Mouse (Mus musculus) midbrain, postnatal 0 days (tissue): Measurements from ENCODE around the gene Gsk3a. TPM values are rescaled to one million over a fixed set of nuclear protein-coding genes. Genes with fewer than 3 reads are reported as not detected.

Experiments used
- ATAC-seq: fragments of 200-750 bp; cut with Nextera tagmentation; 2 replicates; pipeline ENCODE4 v1.8.0; 2017; ENCODE audit warnings: moderate number of reproducible peaks, mild to moderate bottlenecking, moderate TSS enrichment, moderate library complexity; ENCODE audit not compliant: low FRiP score
- DNase-seq: peaks from one replicate; pipeline ENCODE4 v3.0.0-alpha.2; 2015; ENCODE audit warnings: low spot score
- H3K27ac ChIP-seq: fragments of 300-500 bp; sonication (generic); 2 replicates; pipeline ENCODE4 v1.5.1; 2014; ENCODE audit warnings: low read depth, mild to moderate bottlenecking, low read length, mixed read lengths
- H3K27me3 ChIP-seq: fragments of 300-500 bp; sonication (generic); 2 replicates; pipeline ENCODE4 v1.6.1; 2014; ENCODE audit warnings: low read length, control low read depth, mixed read lengths; ENCODE audit not compliant: insufficient read depth
- H3K36me3 ChIP-seq: fragments of 300-500 bp; sonication (generic); 2 replicates; pipeline ENCODE4 v1.6.1; 2014; ENCODE audit warnings: low read length, control low read depth, mixed read lengths; ENCODE audit not compliant: insufficient read depth
- H3K4me1 ChIP-seq: fragments of 300-500 bp; sonication (generic); 2 replicates; pipeline ENCODE4 v1.6.1; 2014; ENCODE audit warnings: mild to moderate bottlenecking, control low read depth, antibody characterized with exemption, low read length, mixed read lengths; ENCODE audit not compliant: insufficient read depth
- H3K4me2 ChIP-seq: fragments of 300-500 bp; sonication (generic); 2 replicates; pipeline ENCODE4 v1.6.1; 2014; ENCODE audit warnings: low read depth, mild to moderate bottlenecking, low read length, mixed read lengths; ENCODE audit not compliant: poor library complexity, severe bottlenecking
- H3K4me3 ChIP-seq: fragments of 300-500 bp; sonication (generic); 2 replicates; pipeline ENCODE4 v1.5.1; 2014; ENCODE audit warnings: low read depth, mild to moderate bottlenecking, low read length, moderate library complexity
- H3K9ac ChIP-seq: fragments of 300-500 bp; sonication (generic); replicated peaks from 2 replicates; pipeline ENCODE4 v1.6.1; 2014; ENCODE audit warnings: mild to moderate bottlenecking, low read length, moderate library complexity, mixed read lengths; ENCODE audit not compliant: poor library complexity, severe bottlenecking
- H3K9me3 ChIP-seq: fragments of 300-500 bp; sonication (generic); 2 replicates; pipeline ENCODE4 v1.6.1; 2016; ENCODE audit warnings: low read length, control low read depth
- CTCF ChIP-seq: IDR thresholded peaks from 2 replicates; pipeline ENCODE4 v1.5.1; 2016; ENCODE audit warnings: antibody characterized with exemption, mild to moderate bottlenecking
- WGBS: fragments of 180-500 bp; shearing (Covaris S2); extraction: QIAGEN DNeasy Blood & Tissue Kit; methylation state at CpG from one replicate; pipeline ENCODE4 v1.1.7; 2014; 5-methylcytosine and 5-hydroxymethylcytosine counted together
- polyA plus RNA-seq: library from polyadenylated mRNA; unstranded; fragments of >200 nt; fragmentation: Nextera tagmentation; extraction: Ambion mirVana; gene quantifications from 2 replicates; pipeline ENCODE4 v1.2.1, GENCODE M21; 2015
- total RNA-seq: library from RNA; depleted of rRNA; stranded (reverse); fragments of >200 nt; gene quantifications from 2 replicates; pipeline ENCODE4 v1.2.3, GENCODE M21; 2014; rRNA removed

The Gsk3a gene
- total RNA-seq (155 and 169 TPM in 2 replicates), polyA plus RNA-seq (20.3 and 20.6 TPM in 2 replicates)

- under 1% methylated on average over 71 of the region's 76 CpGs for WGBS
These were observed at the start of gene Gsk3a for GRCm38 (mm10) chr7:25237249-25238014. Gene Gsk3a, minus strand, starts transcription at chr7:25237851.

GRCm38 (mm10) chr7:25286989-25287388, 49.3 kb upstream of the Gsk3a start:
- DNase-seq (no peak), ATAC-seq (no peak)
- Histone ChIP-seq H3K4me2 (no peak overlapping the region), H3K9ac (no peak overlapping the region), H3K4me3 (no peak overlapping the region), H3K27me3 (no peaks in the 10 kb centered on the region), H3K4me1 (peaks cover 21% of the 10 kb centered on the region), H3K36me3 (peaks cover 69% of the 10 kb centered on the region), H3K27ac (no peak overlapping the region), H3K9me3 (no peaks in the 10 kb centered on the region)
- WGBS, result 80% methylated on average over 8 of the region's 8 CpGs
- peak; percentile 28; the same call in 1 of the 2 replicates for TF ChIP-seq CTCF

More at GRCm38 (mm10) chr7:25237249-25238014, at the start of gene Gsk3a:
- Histone ChIP-seq H3K27ac (peak within 1 kb of the TSS; percentile 83), H3K4me2 (peak within 1 kb of the TSS; percentile 74), H3K4me3 (peak within 1 kb of the TSS; percentile 96), H3K9me3 (no peaks in the 10 kb centered on the region), H3K9ac (peak within 1 kb of the TSS; percentile 99), H3K36me3 (peaks cover 13% of the 10 kb centered on the region; the same call in 1 of the 2 replicates), H3K27me3 (no peaks in the 10 kb centered on the region), H3K4me1 (peaks cover 10% of the 10 kb centered on the region; the same call in 1 of the 2 replicates)
- peak; percentile 89 for ATAC-seq
- DNase-seq, result peak; percentile 99
- no peak for TF ChIP-seq CTCF

GRCm38 (mm10) chr7:25285511-25286238, 48.0 kb upstream of the Gsk3a start:
- whole genome bisulfite sequencing, result 87% methylated on average over 20 of the region's 20 CpGs
- Histone ChIP-seq H3K27ac (no peak overlapping the region), H3K27me3 (no peaks in the 10 kb centered on the region), H3K4me1 (peaks cover 26% of the 10 kb centered on the region), H3K9ac (no peak overlapping the region), H3K9me3 (no peaks in the 10 kb centered on the region), H3K36me3 (peaks cover 56% of the 10 kb centered on the region), H3K4me3 (no peak overlapping the region), H3K4me2 (no peak overlapping the region)
- no peak for DNase-seq
- ATAC-seq, result no peak
- no peak for TF ChIP-seq CTCF

- H3K27me3 ChIP-seq, result no peaks in the 10 kb centered on the region
- H3K4me1 ChIP-seq, result peaks cover 35% of the 10 kb centered on the region
- 62% methylated on average over 5 of the region's 5 CpGs for WGBS
- DNase-seq (no peak), ATAC-seq (no peak)
- H3K9me3 ChIP-seq, result no peaks in the 10 kb centered on the region
- H3K36me3 ChIP-seq, result peaks cover 50% of the 10 kb centered on the region
- no peak for TF ChIP-seq CTCF
- H3K9ac ChIP-seq, result 0 out of 2 replicates have a peak overlapping the region, but pooled peaks have one; percentile 72
- H3K4me2 ChIP-seq, result peak overlapping the region; percentile 89; the same call in 1 of the 2 replicates
- no peak overlapping the region for H3K27ac ChIP-seq
- no peak overlapping the region for H3K4me3 ChIP-seq
These were observed 47.1 kb upstream of the Gsk3a start for GRCm38 (mm10) chr7:25284766-25285165.

GRCm38 (mm10) chr7:25284171-25284570, 46.5 kb upstream of the Gsk3a start:
- Histone ChIP-seq H3K27ac (0 out of 2 replicates have a peak overlapping the region, but pooled peaks have one; percentile 3), H3K4me3 (peak overlapping the region; percentile 75), H3K4me2 (peak overlapping the region; percentile 89), H3K4me1 (peaks cover 40% of the 10 kb centered on the region), H3K9ac (peak overlapping the region; percentile 72; the same call in 1 of the 2 replicates), H3K36me3 (peaks cover 44% of the 10 kb centered on the region), H3K9me3 (no peaks in the 10 kb centered on the region), H3K27me3 (no peaks in the 10 kb centered on the region)
- 72% methylated on average over 2 of the region's 2 CpGs for WGBS
- no peak for TF ChIP-seq CTCF
- DNase-seq (no peak), ATAC-seq (no peak)
